Mouse (Mus musculus) cortical plate, adult 2 months (tissue): ENCODE data around the gene Col1a1.

ENCODE experiments used
- CTCF ChIP-seq: fragments of 200-500 bp; IDR thresholded peaks from 2 replicates; pipeline ENCODE4 v1.5.1; 2011; ENCODE audit warnings: mild to moderate bottlenecking, control low read depth, low read length; ENCODE audit not compliant: insufficient read depth; ENCODE audit errors: extremely low read depth
- POLR2A ChIP-seq: fragments of 200-500 bp; IDR thresholded peaks from 2 replicates; pipeline ENCODE4 v1.6.1; 2011; ENCODE audit warnings: mild to moderate bottlenecking, low read length, control low read depth; ENCODE audit not compliant: insufficient read depth; ENCODE audit errors: extremely low read depth

DNA sequence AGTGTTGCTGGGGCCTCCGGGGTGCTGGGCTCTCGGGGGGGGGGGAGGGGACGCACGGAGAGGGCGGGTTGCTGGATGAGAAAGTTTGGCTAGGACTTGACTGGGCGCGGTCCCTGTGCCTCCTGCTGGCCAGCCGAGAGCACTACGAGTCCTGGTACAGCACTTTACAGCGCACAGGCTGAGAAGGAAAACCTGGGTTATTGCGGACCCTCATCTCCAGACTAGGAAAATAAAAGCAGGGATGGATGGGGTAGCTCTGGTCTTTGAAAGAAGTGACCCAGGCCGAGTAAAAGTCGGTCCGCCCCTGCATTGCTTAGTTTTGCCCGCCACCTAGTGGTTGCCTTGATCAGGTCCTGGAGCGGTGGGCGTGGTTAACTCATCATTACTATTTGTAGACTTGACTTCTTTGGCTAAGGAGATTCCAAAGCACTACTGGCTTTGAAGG is 849 bp downstream of the Col1a1 start:
- TF ChIP-seq CTCF (peak; percentile 78), POLR2A (no peak)
